Mouse (Mus musculus) embryo, embryonic 11.5 days (tissue): ENCODE measurements at regions not wholly inside any gene's neighbourhood (a gene's known extent, or its start where the extent isn't known, plus 50 kb on each side); places are given as distances from the start of the nearest gene placed in this dataset.

Source experiments
- DNase-seq: peaks from one replicate; pipeline ENCODE4 v3.0.0-alpha.2; 2012; ENCODE audit warnings: low read depth, low spot score

DNA sequence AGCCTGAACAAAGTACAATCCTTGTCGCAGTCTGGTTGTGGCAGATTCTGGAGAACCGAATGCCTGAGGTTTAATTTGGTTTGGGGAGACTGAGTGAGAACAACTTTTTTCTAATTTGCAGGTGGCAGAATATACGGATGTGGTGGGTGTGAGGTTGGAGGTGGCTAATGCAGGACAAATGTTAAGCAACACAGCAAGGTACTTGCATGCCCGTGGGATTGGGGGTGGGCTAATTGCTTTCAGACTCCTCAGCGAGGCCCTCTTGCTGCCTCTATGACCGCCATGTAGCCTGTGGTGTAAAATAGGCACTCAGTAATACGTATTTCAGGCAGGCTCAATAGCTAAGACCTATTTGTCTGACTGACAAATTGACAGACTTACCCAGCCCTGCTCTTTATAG lies 109.4 kb upstream of the Frg1 start:
- no peak for DNase-seq

DNA sequence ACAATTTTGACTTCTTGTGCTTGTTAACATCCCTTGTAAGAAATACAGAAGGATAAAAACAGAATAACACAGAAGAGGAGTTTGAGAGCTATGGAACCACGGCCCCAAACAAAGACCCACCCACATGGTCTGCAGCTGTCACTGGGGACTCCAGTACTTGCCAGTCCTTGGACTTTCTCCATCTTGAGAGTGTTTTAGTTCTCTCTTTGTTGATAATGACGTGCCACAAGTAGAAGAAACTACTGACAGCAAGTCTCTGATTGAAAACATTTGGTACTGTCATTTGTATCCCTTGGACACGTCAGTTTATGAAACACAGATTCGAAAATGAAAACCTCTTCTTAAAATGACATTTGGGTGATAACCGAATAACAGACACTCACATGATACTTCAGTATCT lies 68.3 kb upstream of the Frg1 start:
- DNase-seq = no peak

DNA sequence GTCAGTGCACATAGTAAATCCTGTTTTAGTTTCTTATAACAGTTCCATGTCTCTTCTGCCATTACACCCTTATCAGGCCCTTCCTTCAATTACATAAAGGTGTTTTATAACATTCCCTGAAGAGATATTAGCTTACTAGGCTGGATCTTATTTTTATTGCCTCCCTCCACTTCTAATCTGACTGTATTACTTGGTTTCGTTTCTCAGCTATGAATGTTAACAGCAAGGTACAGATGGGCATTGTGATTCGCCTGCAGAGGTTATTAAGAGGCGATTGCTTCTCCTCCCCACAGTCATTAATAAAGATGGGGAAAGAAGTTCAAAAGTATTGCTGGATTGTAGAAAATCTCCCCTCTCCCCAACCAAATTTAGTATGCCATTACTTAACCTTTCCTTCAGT lies 66.4 kb upstream of the Frg1 start:
- no peak for DNase-seq

DNA sequence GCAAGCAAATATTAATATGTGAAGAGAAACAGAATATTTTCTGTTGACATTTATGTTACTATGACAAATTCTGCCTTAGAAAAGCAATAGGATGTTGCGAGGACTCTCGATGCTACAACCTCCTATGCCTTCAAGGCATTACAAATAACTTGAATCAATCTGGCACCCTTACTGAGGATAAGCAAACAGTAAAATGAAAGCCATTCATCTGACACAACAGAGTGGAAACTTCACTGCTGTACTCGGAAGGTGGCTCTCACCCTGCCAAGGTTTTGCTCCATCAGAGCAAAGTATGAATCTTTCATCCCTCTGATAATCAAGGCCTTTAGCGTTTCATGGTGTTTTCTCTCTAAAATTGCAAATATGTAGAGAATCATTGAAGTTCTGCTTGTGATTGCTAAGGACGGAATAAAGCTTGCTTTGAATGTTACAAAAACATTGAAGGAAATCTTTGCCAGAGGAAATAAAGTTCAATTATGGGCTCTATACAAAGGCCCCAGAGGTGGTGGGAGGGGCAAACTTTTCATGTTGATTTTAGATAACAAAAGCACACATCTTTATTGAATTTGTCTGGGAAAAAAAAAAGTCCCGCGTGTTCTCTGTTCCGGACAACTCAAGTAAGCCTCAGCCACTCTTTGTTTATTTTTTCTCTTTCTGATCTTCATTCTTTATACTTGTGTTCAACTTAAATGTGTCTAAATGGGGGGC lies 56.3 kb upstream of the Frg1 start:
- no peak for DNase-seq

DNA sequence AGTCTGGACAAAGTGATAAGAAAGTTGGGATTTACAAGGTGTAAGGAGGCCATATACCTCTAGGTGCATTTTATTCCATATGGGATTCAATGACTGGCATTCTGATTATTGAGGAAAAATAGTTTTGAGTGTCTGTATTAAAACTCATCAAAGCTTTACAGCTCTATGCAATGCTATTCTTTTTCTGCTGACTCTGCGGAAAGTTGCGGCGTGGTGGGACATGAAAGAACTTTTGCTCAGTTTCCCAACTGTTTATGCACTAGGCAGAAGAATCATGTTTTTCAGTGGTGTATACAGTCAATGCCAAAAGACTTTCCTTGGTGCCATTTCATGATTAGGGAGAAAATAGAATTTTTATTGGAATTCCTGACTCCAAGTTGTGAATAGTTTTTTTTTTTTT lies 55.4 kb upstream of the Frg1 start:
- no peak for DNase-seq
